21 mouse cellular contexts compared by ENCODE assay signal in genomic region chr1:126451472-126451871, GRCm38 (mm10).
"Had no signal": no experiment of that assay in that cellular context is flagged by ENCODE, and none has a peak within 500 bp of the region (broad histone marks: within the 10 kb centered on the region; RNA-seq: fewer than 3 reads in every experiment).

No protein-coding gene starts in this region.

- H3K36me3 ChIP-seq: kidney, embryonic 15.5 days; limb, embryonic 12.5 days; limb, embryonic 15.5 days; midbrain, embryonic 12.5 days; midbrain, embryonic 15.5 days; neural tube, embryonic 13.5 days; stomach, embryonic 15.5 days had no signal

- H3K4me2 ChIP-seq: kidney, embryonic 15.5 days; limb, embryonic 12.5 days; limb, embryonic 15.5 days; liver, embryonic 11.5 days; midbrain, embryonic 12.5 days; midbrain, embryonic 15.5 days; neural tube, embryonic 13.5 days; stomach, embryonic 15.5 days had no signal

- H3K9ac ChIP-seq: kidney, embryonic 15.5 days; limb, embryonic 12.5 days; limb, embryonic 15.5 days; liver, embryonic 14.5 days; liver, postnatal 0 days; midbrain, embryonic 12.5 days; midbrain, embryonic 15.5 days; neural tube, embryonic 13.5 days; stomach, embryonic 15.5 days had no signal

- H3K4me1 ChIP-seq: kidney, embryonic 15.5 days; limb, embryonic 12.5 days; limb, embryonic 15.5 days; stomach, embryonic 15.5 days had no signal

- ATAC-seq: liver, postnatal 0 days; midbrain, embryonic 15.5 days had no signal

- H3K27me3 ChIP-seq: kidney, embryonic 15.5 days; limb, embryonic 12.5 days; limb, embryonic 15.5 days; midbrain, embryonic 12.5 days; midbrain, embryonic 15.5 days; neural tube, embryonic 13.5 days; stomach, embryonic 15.5 days had no signal

- H3K4me3 ChIP-seq: kidney, embryonic 15.5 days; limb, embryonic 12.5 days; limb, embryonic 15.5 days; midbrain, embryonic 12.5 days; midbrain, embryonic 15.5 days; myocyte; neural tube, embryonic 13.5 days; stomach, embryonic 15.5 days had no signal

- H3K9me3 ChIP-seq: kidney, embryonic 15.5 days; limb, embryonic 12.5 days; limb, embryonic 15.5 days; midbrain, embryonic 12.5 days; midbrain, embryonic 15.5 days; neural tube, embryonic 13.5 days; stomach, embryonic 15.5 days had no signal

- H3K27ac ChIP-seq: kidney, embryonic 15.5 days; limb, embryonic 12.5 days; limb, embryonic 15.5 days; liver, embryonic 14.5 days; macrophage; midbrain, embryonic 15.5 days; neural tube, embryonic 13.5 days; stomach, embryonic 15.5 days had no signal

- DNase-seq: kidney, adult 11 months; kidney, adult 8-10 months; kidney, postnatal 10 days; kidney, postnatal 36 days; left cerebral cortex, postnatal 4 days; liver, postnatal 0 days; retina, postnatal 1 day; right cerebral cortex, postnatal 25 days; spleen, adult 18-20 months; thymus, postnatal 25 days had no signal
